Mouse (Mus musculus): ENCODE measurements around the gene Dok4. TPM values are rescaled to one million over a fixed set of nuclear protein-coding genes. Genes with fewer than 3 reads are reported as not detected.

Gene Dok4
- polyA plus RNA-seq, 1 experiment = 4.4 TPM

DNA sequence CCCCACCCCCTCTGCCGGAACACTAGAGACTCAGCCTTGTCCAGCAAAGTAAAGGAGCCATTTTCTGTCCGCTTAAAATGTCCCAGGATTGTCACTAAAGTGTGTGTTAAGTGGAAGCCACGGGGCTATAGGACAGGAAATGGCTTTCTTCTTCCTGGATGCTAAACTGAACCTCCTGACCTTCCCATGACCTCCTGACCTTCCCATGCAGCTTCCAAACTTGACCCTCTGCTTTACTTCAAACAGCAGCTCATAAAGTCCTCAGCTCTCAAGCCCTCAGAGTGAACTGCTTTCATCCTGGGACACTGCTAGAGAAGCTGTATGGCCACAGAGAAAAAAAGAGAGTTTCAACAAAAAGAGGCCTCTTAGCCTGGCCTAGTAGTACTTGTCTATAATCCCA, 690 bp upstream of the Dok4 start:
- Histone ChIP-seq H3ac (ENCODE audit: control insufficient read depth, insufficient read length) (no peak overlapping the region), H3K4me3 (no peak overlapping the region), H3K36me3 (ENCODE audit: control insufficient read depth, insufficient read depth) (no peaks in the 10 kb centered on the region), H3K4me2 (ENCODE audit: low read depth) (no peak overlapping the region), H3K27me3 (ENCODE audit: control insufficient read depth, insufficient read depth, insufficient read length) (no peaks in the 10 kb centered on the region), H3K79me2 (ENCODE audit: control insufficient read depth, insufficient read depth) (no peaks in the 10 kb centered on the region)
- TF ChIP-seq MYOD1 (IDR thresholded peaks at IDR 0.05; ENCODE audit: control insufficient read depth in 1 of 3, insufficient read length in 2 of 3, low read depth in 2 of 3) (no peak), USF1 (IDR thresholded peaks at IDR 0.05; ENCODE audit: low read depth) (no peak), POLR2A (IDR thresholded peaks at IDR 0.05; ENCODE audit: insufficient read length, low read depth) (no peak), TCF3 (IDR thresholded peaks at IDR 0.05; ENCODE audit: insufficient read length, low read depth) (no peak)

DNA sequence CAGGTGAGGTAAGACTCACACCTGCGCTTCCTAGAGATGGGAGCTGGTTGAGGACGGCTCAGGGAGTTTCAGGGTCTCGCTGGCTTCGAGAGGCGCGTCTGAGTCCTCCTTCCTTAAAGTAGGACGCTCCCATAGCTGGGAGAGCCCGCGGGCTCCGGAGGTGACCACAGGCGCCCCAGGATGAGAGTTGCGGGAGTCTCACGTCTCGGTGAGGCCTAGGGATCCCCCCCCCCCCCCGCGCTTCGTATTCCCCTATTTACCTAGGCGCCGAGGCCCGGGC, 319 bp downstream of the Dok4 start:
- TF ChIP-seq POLR2AphosphoS2 (IDR thresholded peaks at IDR 0.05; ENCODE audit: insufficient read length, low read depth) = no peak
- Histone ChIP-seq H3ac (ENCODE audit: control insufficient read depth, insufficient read length) (no peak overlapping the region), H3K79me2 (ENCODE audit: control insufficient read depth, insufficient read depth) (no peaks in the 10 kb centered on the region), H3K4me3 (peak overlapping the region; percentile 32), H3K27me3 (ENCODE audit: control insufficient read depth, insufficient read depth, insufficient read length) (no peaks in the 10 kb centered on the region), H3K4me2 (ENCODE audit: low read depth) (peak overlapping the region; percentile 89), H3K36me3 (ENCODE audit: control insufficient read depth, insufficient read depth) (no peaks in the 10 kb centered on the region)

DNA sequence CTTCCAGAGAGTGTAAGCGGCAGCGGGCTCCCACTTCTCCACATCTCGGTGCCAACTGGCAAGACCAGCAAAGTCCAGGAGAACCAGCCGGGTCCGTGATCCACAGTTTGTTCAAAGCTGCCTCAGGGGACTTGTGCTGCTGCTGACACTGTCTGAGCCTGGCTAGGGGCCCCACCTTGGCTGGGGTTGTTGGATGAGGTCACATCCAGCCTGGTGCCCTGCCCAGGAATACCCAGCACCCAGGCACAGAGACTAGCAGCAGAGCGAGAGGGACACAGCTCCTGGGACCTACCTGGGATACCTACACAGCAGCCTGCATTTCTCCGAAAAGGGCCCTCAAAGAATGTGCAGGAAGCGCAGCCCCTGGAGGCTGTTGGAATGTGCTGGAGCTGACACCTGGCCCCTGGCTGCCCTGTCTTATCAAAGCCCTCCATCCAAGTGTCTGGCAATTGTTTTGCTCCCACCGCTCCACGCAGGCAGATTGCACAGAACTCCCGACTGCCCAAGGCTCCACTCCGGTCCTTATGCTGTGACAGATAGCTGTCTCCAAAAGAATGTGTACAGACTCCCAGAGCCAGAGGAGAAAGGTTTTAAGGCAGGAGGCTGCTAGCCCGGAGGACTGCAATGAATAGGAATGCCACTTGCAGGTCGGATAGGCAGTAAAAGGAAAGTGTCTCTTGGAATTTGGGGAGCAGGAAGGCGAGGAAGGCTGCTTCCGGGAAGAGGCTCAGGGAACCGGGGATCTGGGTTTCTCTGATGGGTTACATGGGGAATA, 847 bp downstream of the Dok4 start:
- peak overlapping the region; percentile 89 for H3K4me2 ChIP-seq (ENCODE audit: low read depth)
- H3K36me3 ChIP-seq (ENCODE audit: control insufficient read depth, insufficient read depth) = no peaks in the 10 kb centered on the region
- H3K4me3 ChIP-seq = peak overlapping the region; percentile 32
- no peaks in the 10 kb centered on the region for H3K27me3 ChIP-seq (ENCODE audit: control insufficient read depth, insufficient read depth, insufficient read length)
- no peak overlapping the region for H3ac ChIP-seq (ENCODE audit: control insufficient read depth, insufficient read length)
- TF ChIP-seq SRF (IDR thresholded peaks at IDR 0.05; ENCODE audit: control insufficient read depth, insufficient read length, low read depth) (no peak), TCF3 (IDR thresholded peaks at IDR 0.05; ENCODE audit: insufficient read length, low read depth) (no peak), POLR2A (IDR thresholded peaks at IDR 0.05; ENCODE audit: insufficient read length, low read depth) (no peak), USF1 (IDR thresholded peaks at IDR 0.05; ENCODE audit: low read depth) (no peak), E2F4 (IDR thresholded peaks at IDR 0.05; ENCODE audit: insufficient read depth) (no peak), MYOG (IDR thresholded peaks at IDR 0.05; ENCODE audit: control insufficient read depth in 1 of 3, insufficient read depth in 1 of 3, insufficient read length in 2 of 3, low read depth in 2 of 3) (no peak), CEBPB (IDR thresholded peaks at IDR 0.05; ENCODE audit: insufficient read depth, poor library complexity, severe bottlenecking) (no peak), MYOD1 (IDR thresholded peaks at IDR 0.05; ENCODE audit: control insufficient read depth in 1 of 3, insufficient read length in 2 of 3, low read depth in 2 of 3) (no peak), TCF12 (IDR thresholded peaks at IDR 0.05; ENCODE audit: insufficient read depth, poor library complexity, severe bottlenecking) (no peak), MAX (IDR thresholded peaks at IDR 0.05; ENCODE audit: low read depth) (no peak), REST (IDR thresholded peaks at IDR 0.05; ENCODE audit: insufficient read depth, insufficient read length) (no peak)
- H3K79me2 ChIP-seq (ENCODE audit: control insufficient read depth, insufficient read depth) = no peaks in the 10 kb centered on the region

GRCm38 (mm10) chr8:94874358-94874757, 1.8 kb downstream of the Dok4 start:
- Histone ChIP-seq H3K27me3 (ENCODE audit: control insufficient read depth, insufficient read depth, insufficient read length) (no peaks in the 10 kb centered on the region), H3K4me3 (no peak overlapping the region), H3K36me3 (ENCODE audit: control insufficient read depth, insufficient read depth) (no peaks in the 10 kb centered on the region), H3K4me2 (ENCODE audit: low read depth) (no peak overlapping the region), H3ac (ENCODE audit: control insufficient read depth, insufficient read length) (no peak overlapping the region), H3K79me2 (ENCODE audit: control insufficient read depth, insufficient read depth) (no peaks in the 10 kb centered on the region)
- TF ChIP-seq POLR2AphosphoS2 (IDR thresholded peaks at IDR 0.05; ENCODE audit: insufficient read length, low read depth) (no peak), MYOG (IDR thresholded peaks at IDR 0.05; ENCODE audit: control insufficient read depth in 1 of 3, insufficient read depth in 1 of 3, insufficient read length in 2 of 3, low read depth in 2 of 3) (no peak), CEBPB (IDR thresholded peaks at IDR 0.05; ENCODE audit: insufficient read depth, poor library complexity, severe bottlenecking) (no peak), TCF3 (IDR thresholded peaks at IDR 0.05; ENCODE audit: insufficient read length, low read depth) (no peak), MYOD1 (IDR thresholded peaks at IDR 0.05; ENCODE audit: control insufficient read depth in 1 of 3, insufficient read length in 2 of 3, low read depth in 2 of 3) (no peak), E2F4 (IDR thresholded peaks at IDR 0.05; ENCODE audit: insufficient read depth) (no peak), SRF (IDR thresholded peaks at IDR 0.05; ENCODE audit: control insufficient read depth, insufficient read length, low read depth) (no peak), POLR2A (IDR thresholded peaks at IDR 0.05; ENCODE audit: insufficient read length, low read depth) (no peak), TCF12 (IDR thresholded peaks at IDR 0.05; ENCODE audit: insufficient read depth, poor library complexity, severe bottlenecking) (no peak), REST (IDR thresholded peaks at IDR 0.05; ENCODE audit: insufficient read depth, insufficient read length) (no peak), USF1 (IDR thresholded peaks at IDR 0.05; ENCODE audit: low read depth) (no peak), MAX (IDR thresholded peaks at IDR 0.05; ENCODE audit: low read depth) (no peak)

- Histone ChIP-seq H3K36me3 (ENCODE audit: control insufficient read depth, insufficient read depth) (no peaks in the 10 kb centered on the region), H3K79me2 (ENCODE audit: control insufficient read depth, insufficient read depth) (no peaks in the 10 kb centered on the region), H3K4me3 (no peak overlapping the region), H3K27me3 (ENCODE audit: control insufficient read depth, insufficient read depth, insufficient read length) (no peaks in the 10 kb centered on the region), H3K4me2 (ENCODE audit: low read depth) (no peak overlapping the region), H3ac (ENCODE audit: control insufficient read depth, insufficient read length) (no peak overlapping the region)
- TF ChIP-seq TCF3 (IDR thresholded peaks at IDR 0.05; ENCODE audit: insufficient read length, low read depth) (no peak), MAX (IDR thresholded peaks at IDR 0.05; ENCODE audit: low read depth) (no peak), TCF12 (IDR thresholded peaks at IDR 0.05; ENCODE audit: insufficient read depth, poor library complexity, severe bottlenecking) (no peak), CEBPB (IDR thresholded peaks at IDR 0.05; ENCODE audit: insufficient read depth, poor library complexity, severe bottlenecking) (no peak), REST (IDR thresholded peaks at IDR 0.05; ENCODE audit: insufficient read depth, insufficient read length) (no peak), MYOG (IDR thresholded peaks at IDR 0.05; ENCODE audit: control insufficient read depth in 1 of 3, insufficient read depth in 1 of 3, insufficient read length in 2 of 3, low read depth in 2 of 3) (no peak), USF1 (IDR thresholded peaks at IDR 0.05; ENCODE audit: low read depth) (no peak), SRF (IDR thresholded peaks at IDR 0.05; ENCODE audit: control insufficient read depth, insufficient read length, low read depth) (no peak), POLR2A (IDR thresholded peaks at IDR 0.05; ENCODE audit: insufficient read length, low read depth) (no peak), E2F4 (IDR thresholded peaks at IDR 0.05; ENCODE audit: insufficient read depth) (no peak)
Measured at GRCm38 (mm10) chr8:94872576-94872975, 3.6 kb downstream of the Dok4 start.
